Comparison of ENCODE assay signal across 8 mouse cellular contexts in genomic region chr11:35833270-35833669, GRCm38 (mm10). TPM values are rescaled to one million over a fixed set of nuclear protein-coding genes. Genes with fewer than 3 reads are reported as not detected.
DNase-seq lines count a peak whose midpoint lies in the region; ATAC-seq lines count a peak whose summit lies in the region.

No protein-coding gene starts in this region.

- H3K36me3 ChIP-seq in megakaryocyte, embryonic 14.5 days (replicated peaks; ENCODE audit: low read length) = peaks cover 41% of the 10 kb centered on the region
- H3K36me3 ChIP-seq in forebrain, embryonic 13.5 days (ENCODE audit: poor library complexity, severe bottlenecking) = peaks cover 30% of the 10 kb centered on the region
- peaks cover 35% of the 10 kb centered on the region for H3K36me3 ChIP-seq in limb, embryonic 15.5 days
- H3K36me3 ChIP-seq in stomach, embryonic 16.5 days (ENCODE audit: control insufficient read depth, insufficient read depth, low read length) = 0 out of 2 replicates have a peak, but pooled peaks cover 2% of the 10 kb centered on the region

- peak overlapping the region; percentile 98 for H3K4me3 ChIP-seq in megakaryocyte, embryonic 14.5 days (replicated peaks)
- H3K4me3 ChIP-seq in forebrain, embryonic 13.5 days = peak overlapping the region; percentile 93
- H3K4me3 ChIP-seq in limb, embryonic 15.5 days = peak overlapping the region; percentile 98
- peak overlapping the region; percentile 96 for H3K4me3 ChIP-seq in stomach, embryonic 16.5 days (replicated peaks; ENCODE audit: low read length)

- peak overlapping the region; percentile 83; the same call in 1 of the 2 replicates for H3K9ac ChIP-seq in forebrain, embryonic 13.5 days
- no peak overlapping the region for H3K9ac ChIP-seq in limb, embryonic 15.5 days
- peak overlapping the region; percentile 89 for H3K9ac ChIP-seq in stomach, embryonic 16.5 days (ENCODE audit: low read length)

- ATAC-seq in megakaryocyte, adult 5-6 weeks (ENCODE audit: poor library complexity, severe bottlenecking) = no peak
- no peak for ATAC-seq in forebrain, embryonic 13.5 days
- ATAC-seq in limb, embryonic 15.5 days (ENCODE audit: insufficient number of reproducible peaks, low FRiP score, low TSS enrichment, low read depth) = no peak
- no peak for ATAC-seq in stomach, embryonic 16.5 days (ENCODE audit: insufficient read depth, low FRiP score)
- ATAC-seq in activated CD4-positive, CD25-positive, alpha-beta regulatory T cell, adult 4 months = no peak

- H3K27me3 ChIP-seq in megakaryocyte, embryonic 14.5 days (replicated peaks) = no peaks in the 10 kb centered on the region
- H3K27me3 ChIP-seq in forebrain, embryonic 13.5 days = no peaks in the 10 kb centered on the region
- no peaks in the 10 kb centered on the region for H3K27me3 ChIP-seq in limb, embryonic 15.5 days
- no peaks in the 10 kb centered on the region for H3K27me3 ChIP-seq in stomach, embryonic 16.5 days (ENCODE audit: control insufficient read depth, insufficient read depth, low read length)

- DNase-seq in adrenal gland, adult 18-20 months (ENCODE audit: low spot score in 2 of 2) = no peak
- DNase-seq in yolk sac, embryonic 10.5 days (ENCODE audit: low spot score) = no peak

- no peaks in the 10 kb centered on the region for H3K9me3 ChIP-seq in megakaryocyte, embryonic 14.5 days
- H3K9me3 ChIP-seq in forebrain, embryonic 13.5 days (replicated peaks) = no peaks in the 10 kb centered on the region
- no peaks in the 10 kb centered on the region for H3K9me3 ChIP-seq in limb, embryonic 15.5 days
- no peaks in the 10 kb centered on the region for H3K9me3 ChIP-seq in stomach, embryonic 16.5 days (replicated peaks; ENCODE audit: control insufficient read depth, low read length)

- 90% methylated on average over 6 of the region's 6 CpGs for WGBS in forebrain, embryonic 13.5 days
- WGBS in limb, embryonic 15.5 days = 83% methylated on average over 6 of the region's 6 CpGs
- WGBS in stomach, embryonic 16.5 days = 71% methylated on average over 6 of the region's 6 CpGs

- H3K4me1 ChIP-seq in megakaryocyte, embryonic 14.5 days = peaks cover 55% of the 10 kb centered on the region
- peaks cover 17% of the 10 kb centered on the region for H3K4me1 ChIP-seq in forebrain, embryonic 13.5 days
- peaks cover 11% of the 10 kb centered on the region for H3K4me1 ChIP-seq in limb, embryonic 15.5 days
- peaks cover 12% of the 10 kb centered on the region for H3K4me1 ChIP-seq in stomach, embryonic 16.5 days (ENCODE audit: control insufficient read depth, insufficient read depth, low read length)

- H3K27ac ChIP-seq in forebrain, embryonic 13.5 days = no peak overlapping the region
- no peak overlapping the region for H3K27ac ChIP-seq in limb, embryonic 15.5 days
- no peak overlapping the region for H3K27ac ChIP-seq in stomach, embryonic 16.5 days (ENCODE audit: low read length)

- H3K4me2 ChIP-seq in forebrain, embryonic 13.5 days = peak overlapping the region; percentile 88
- H3K4me2 ChIP-seq in limb, embryonic 15.5 days = peak overlapping the region; percentile 46
- H3K4me2 ChIP-seq in stomach, embryonic 16.5 days (ENCODE audit: low read depth, low read length) = peak overlapping the region; percentile 83

RNA-seq across cellular contexts. Expression of gene Rars, which starts 1.0 kb away (rescaled TPM):
- polyA plus RNA-seq in megakaryocyte, embryonic 14.5 days (2012; ENCODE audit: insufficient read depth, low replicate concordance) = 5.3 TPM in 1 of 2 replicates, not detected in the other
- 60.7 and 63.5 TPM in 2 replicates for total RNA-seq in megakaryocyte, adult 5-6 weeks (2015)
- total RNA-seq in megakaryocyte, adult 5-6 weeks (2017) = 52.0 and 60.3 TPM in 2 replicates
- 76.0 and 80.6 TPM in 2 replicates for polyA plus RNA-seq in forebrain, embryonic 13.5 days (2015; fragmentation: Nextera tagmentation; extraction: Ambion mirVana)
- polyA plus RNA-seq in limb, embryonic 15.5 days (2015; fragmentation: Nextera tagmentation; extraction: Ambion mirVana) = 84.2 and 84.8 TPM in 2 replicates
- 90.1 and 92.1 TPM in 2 replicates for polyA plus RNA-seq in stomach, embryonic 16.5 days (2015; fragmentation: Nextera tagmentation; extraction: Ambion mirVana)
- polyA plus RNA-seq in activated CD4-positive, CD25-positive, alpha-beta regulatory T cell, adult 4 months (2017; shearing (Covaris generic)) = 10 to 100 TPM; 69.3 to 75.2 TPM
- 10 to 100 TPM; 62.2 to 67.7 TPM for total RNA-seq in adrenal gland, adult 18-20 months (2021)

RNA-seq across cellular contexts. Expression of gene Fbll1, which starts 34.6 kb away (rescaled TPM):
- not detected in 2 replicates for polyA plus RNA-seq in megakaryocyte, embryonic 14.5 days (2012; ENCODE audit: insufficient read depth, low replicate concordance)
- total RNA-seq in megakaryocyte, adult 5-6 weeks (2015) = not detected in 2 replicates
- not detected in 2 replicates for total RNA-seq in megakaryocyte, adult 5-6 weeks (2017)
- polyA plus RNA-seq in forebrain, embryonic 13.5 days (2015; fragmentation: Nextera tagmentation; extraction: Ambion mirVana) = 2.4 and 4.0 TPM in 2 replicates
- polyA plus RNA-seq in limb, embryonic 15.5 days (2015; fragmentation: Nextera tagmentation; extraction: Ambion mirVana) = 0.09 TPM in 1 of 2 replicates, not detected in the other
- 0.15 TPM in 1 of 2 replicates, not detected in the other for polyA plus RNA-seq in stomach, embryonic 16.5 days (2015; fragmentation: Nextera tagmentation; extraction: Ambion mirVana)
- polyA plus RNA-seq in activated CD4-positive, CD25-positive, alpha-beta regulatory T cell, adult 4 months (2017; shearing (Covaris generic)) = not detected
- under 1 TPM; 0.32 to 0.46 TPM for total RNA-seq in adrenal gland, adult 18-20 months (2021)

Comparison
In these comparisons a context has a peak if more than half of its experiments do, and no peak if none do; other contexts are left out.
1. RNA of gene Rars, which starts 1.0 kb away (polyA plus RNA-seq): 90.1 to 92.1 TPM in stomach, embryonic 16.5 days, 84.2 to 84.8 TPM in limb, embryonic 15.5 days, 76.0 to 80.6 TPM in forebrain, embryonic 13.5 days and 69.3 to 75.2 TPM in activated CD4-positive, CD25-positive, alpha-beta regulatory T cell, adult 4 months; 5.3 TPM in megakaryocyte, embryonic 14.5 days; every median in the first group is over 10 times any median in the second.
2. Peak in every context shown above with its lines, with median percentiles within 50 percentile points of each other: H3K4me3 ChIP-seq and H3K4me2 ChIP-seq.